Mouse (Mus musculus) embryonic facial prominence, embryonic 15.5 days (tissue): ENCODE measurements around the gene Lnpk. TPM values are rescaled to one million over a fixed set of nuclear protein-coding genes. Genes with fewer than 3 reads are reported as not detected.

Experiments used
- ATAC-seq: fragments of 200-750 bp; cut with Nextera tagmentation; 2 replicates; pipeline ENCODE4 v1.8.0; 2017; ENCODE audit warnings: low read depth, moderate TSS enrichment; ENCODE audit not compliant: insufficient number of reproducible peaks, low FRiP score, low TSS enrichment
- H3K27ac ChIP-seq: fragments of 300-500 bp; sonication (generic); replicated peaks from 2 replicates; pipeline ENCODE4 v1.5.1; 2015; ENCODE audit warnings: mild to moderate bottlenecking, inconsistent platforms
- H3K27me3 ChIP-seq: fragments of 300-500 bp; sonication (generic); 2 replicates; pipeline ENCODE4 v1.6.1; 2015; ENCODE audit warnings: inconsistent platforms
- H3K36me3 ChIP-seq: fragments of 300-500 bp; sonication (generic); 2 replicates; pipeline ENCODE4 v1.6.1; 2015; ENCODE audit warnings: mild to moderate bottlenecking, inconsistent platforms
- H3K4me1 ChIP-seq: fragments of 300-500 bp; sonication (generic); 2 replicates; pipeline ENCODE4 v1.6.1; 2015; ENCODE audit warnings: inconsistent platforms
- H3K4me2 ChIP-seq: fragments of 300-500 bp; sonication (generic); replicated peaks from 2 replicates; pipeline ENCODE4 v1.6.1; 2015; ENCODE audit warnings: mild to moderate bottlenecking, inconsistent platforms
- H3K4me3 ChIP-seq: fragments of 300-500 bp; sonication (generic); replicated peaks from 2 replicates; pipeline ENCODE4 v1.5.1; 2015; ENCODE audit warnings: mild to moderate bottlenecking, inconsistent platforms
- H3K9ac ChIP-seq: fragments of 300-500 bp; sonication (generic); 2 replicates; pipeline ENCODE4 v1.6.1; 2015; ENCODE audit warnings: inconsistent platforms
- H3K9me3 ChIP-seq: fragments of 300-500 bp; sonication (generic); replicated peaks from 2 replicates; pipeline ENCODE4 v1.6.1; 2016; ENCODE audit warnings: inconsistent platforms
- WGBS: fragments of 180-500 bp; shearing (Covaris S2); methylation state at CpG from one replicate; pipeline ENCODE4 v1.1.7; 2015; 5-methylcytosine and 5-hydroxymethylcytosine counted together
- polyA plus RNA-seq: library from polyadenylated mRNA; unstranded; fragments of >200 nt; fragmentation: Nextera tagmentation; extraction: Ambion mirVana; gene quantifications from 2 replicates; pipeline ENCODE4 v1.2.1, GENCODE M21; 2015

Lnpk gene
- polyA plus RNA-seq, 1 experiment from 2014 or later, result 26.1 TPM

GRCm38 (mm10) chr2:74490186-74490585 is 89.0 kb downstream of the Lnpk start:
- H3K27ac ChIP-seq, result no peak overlapping the region
- H3K4me2 ChIP-seq, result no peak overlapping the region
- no peaks in the 10 kb centered on the region for H3K27me3 ChIP-seq
- no peak overlapping the region for H3K9ac ChIP-seq
- 0 out of 2 replicates have a peak, but pooled peaks cover 3% of the 10 kb centered on the region for H3K4me1 ChIP-seq
- no peaks in the 10 kb centered on the region for H3K36me3 ChIP-seq
- 65% methylated on average over 1 of the region's 1 CpGs for WGBS
- no peak overlapping the region for H3K4me3 ChIP-seq
- no peaks in the 10 kb centered on the region for H3K9me3 ChIP-seq
- no peak for ATAC-seq

GRCm38 (mm10) chr2:74488443-74488842 is 90.8 kb downstream of the Lnpk start:
- Histone ChIP-seq H3K4me3 (no peak overlapping the region), H3K9me3 (no peaks in the 10 kb centered on the region), H3K27me3 (no peaks in the 10 kb centered on the region), H3K36me3 (no peaks in the 10 kb centered on the region), H3K4me2 (no peak overlapping the region), H3K4me1 (0 out of 2 replicates have a peak, but pooled peaks cover 3% of the 10 kb centered on the region), H3K9ac (no peak overlapping the region), H3K27ac (peak overlapping the region; percentile 17; the same call in 1 of the 2 replicates)
- no peak for ATAC-seq
- WGBS, result 65% methylated on average over 7 of the region's 7 CpGs

- ATAC-seq, result no peak
- H3K27ac ChIP-seq, result no peak overlapping the region
- H3K9me3 ChIP-seq, result no peaks in the 10 kb centered on the region
- H3K4me1 ChIP-seq, result peaks cover 4% of the 10 kb centered on the region; the same call in 1 of the 2 replicates
- 65% methylated on average over 10 of the region's 10 CpGs for WGBS
- H3K9ac ChIP-seq, result no peak overlapping the region
- H3K4me3 ChIP-seq, result no peak overlapping the region
- no peak overlapping the region for H3K4me2 ChIP-seq
- H3K36me3 ChIP-seq, result no peaks in the 10 kb centered on the region
- no peaks in the 10 kb centered on the region for H3K27me3 ChIP-seq
These were observed 96.6 kb downstream of the Lnpk start for GRCm38 (mm10) chr2:74482651-74483050.

- 66% methylated on average over 10 of the region's 10 CpGs for WGBS
These were observed 97.1 kb downstream of the Lnpk start for GRCm38 (mm10) chr2:74482086-74482485.

More at GRCm38 (mm10) chr2:74482086-74482485, 97.1 kb downstream of the Lnpk start:
- no peak overlapping the region for H3K9ac ChIP-seq
- H3K9me3 ChIP-seq, result no peaks in the 10 kb centered on the region
- H3K4me3 ChIP-seq, result no peak overlapping the region
- H3K27me3 ChIP-seq, result no peaks in the 10 kb centered on the region
- no peak overlapping the region for H3K27ac ChIP-seq
- ATAC-seq, result no peak
- H3K4me1 ChIP-seq, result peaks cover 4% of the 10 kb centered on the region; the same call in 1 of the 2 replicates
- H3K36me3 ChIP-seq, result no peaks in the 10 kb centered on the region
- H3K4me2 ChIP-seq, result no peak overlapping the region

Other genes starting within 250 kb of the Lnpk start
- not detected in 2 replicates for gene Evx2, start 80.1 kb upstream of the Lnpk start, polyA plus RNA-seq
- not detected in 2 replicates for gene Hoxd13, start 88.9 kb upstream of the Lnpk start, polyA plus RNA-seq
- not detected in 2 replicates for gene Hoxd12, start 95.6 kb upstream of the Lnpk start, polyA plus RNA-seq
- gene Hoxd11, start 100.1 kb upstream of the Lnpk start, polyA plus RNA-seq, result not detected in 2 replicates
- gene Hoxd10, start 112.5 kb upstream of the Lnpk start, polyA plus RNA-seq, result 0.57 and 0.76 TPM in 2 replicates
- gene Hoxd9, start 118.3 kb upstream of the Lnpk start, polyA plus RNA-seq, result 2.8 and 4.5 TPM in 2 replicates
- gene Hoxd8, start 125.2 kb upstream of the Lnpk start, polyA plus RNA-seq, result 6.4 and 8.0 TPM in 2 replicates
- 1.9 and 2.6 TPM in 2 replicates for gene Hoxd3, start 132.5 kb upstream of the Lnpk start, polyA plus RNA-seq
- gene Hoxd4, start 132.5 kb upstream of the Lnpk start, polyA plus RNA-seq, result 0.35 and 0.62 TPM in 2 replicates
- 0.09 and 0.40 TPM in 2 replicates for gene Gm28230, start 147.3 kb upstream of the Lnpk start, polyA plus RNA-seq
- gene Hoxd1, start 183.5 kb upstream of the Lnpk start, polyA plus RNA-seq, result 1.6 and 2.5 TPM in 2 replicates
- 99.9 and 102 TPM in 2 replicates for gene Mtx2, start 246.4 kb upstream of the Lnpk start, polyA plus RNA-seq